Mouse (Mus musculus): ENCODE data around the gene Mpped2. TPM values are rescaled to one million over a fixed set of nuclear protein-coding genes. Genes with fewer than 3 reads are reported as not detected.

The Mpped2 gene
- 5.4 and 7.6 TPM in 2 replicates for polyA plus RNA-seq (2011; ENCODE audit: insufficient read depth, insufficient read length, low read depth, missing spikeins)

- Histone ChIP-seq H3K9ac (ENCODE audit: low read depth, poor library complexity, severe bottlenecking) (peak within 1 kb of the TSS; percentile 96), H3K36me3 (ENCODE audit: control insufficient read depth, insufficient read depth, low read length, poor library complexity, severe bottlenecking) (no peaks in the 10 kb centered on the region), H3K4me3 (ENCODE audit: low read depth, low read length) (peak within 1 kb of the TSS; percentile 95), H3K27ac (ENCODE audit: insufficient read depth, low read length) (no peak within 1 kb of the TSS), H3K27me3 (ENCODE audit: control insufficient read depth, insufficient read depth, low read length, poor library complexity, severe bottlenecking) (no peaks in the 10 kb centered on the region; the same call in 1 of the 2 replicates), H3K4me1 (ENCODE audit: control insufficient read depth, insufficient read depth, low read length) (no peaks in the 10 kb centered on the region), H3K9me3 (replicated peaks; ENCODE audit: control insufficient read depth, insufficient read depth, low read length, poor library complexity, severe bottlenecking) (no peaks in the 10 kb centered on the region)
- TF ChIP-seq CTCF (IDR thresholded peaks at IDR 0.05; ENCODE audit: low read depth, low read length) (no peak), EP300 (IDR thresholded peaks at IDR 0.05; ENCODE audit: insufficient read depth, low read depth, low read length) (no peak; the same call in 1 of the 2 replicates), POLR2A (IDR thresholded peaks at IDR 0.05; ENCODE audit: insufficient read depth, low read length) (no peak)
Observed at GRCm38 (mm10) chr2:106692783-106693701, at the start of gene Mpped2. TSS of gene Mpped2 (plus strand) at chr2:106693269.

GRCm38 (mm10) chr2:106644782-106645181, 48.3 kb upstream of the Mpped2 start:
- no peak overlapping the region for H3K9ac ChIP-seq (ENCODE audit: low read depth, poor library complexity, severe bottlenecking)
- H3K4me3 ChIP-seq (ENCODE audit: low read depth, low read length) = no peak overlapping the region
- no peak for TF ChIP-seq EP300 (IDR thresholded peaks at IDR 0.05; ENCODE audit: insufficient read depth, low read depth, low read length)
- no peak for TF ChIP-seq CTCF (IDR thresholded peaks at IDR 0.05; ENCODE audit: low read depth, low read length)
- TF ChIP-seq POLR2A (IDR thresholded peaks at IDR 0.05; ENCODE audit: insufficient read depth, low read length) = no peak
- H3K4me1 ChIP-seq (ENCODE audit: control insufficient read depth, insufficient read depth, low read length) = no peaks in the 10 kb centered on the region
- no peaks in the 10 kb centered on the region for H3K9me3 ChIP-seq (replicated peaks; ENCODE audit: control insufficient read depth, insufficient read depth, low read length, poor library complexity, severe bottlenecking)
- no peaks in the 10 kb centered on the region for H3K36me3 ChIP-seq (ENCODE audit: control insufficient read depth, insufficient read depth, low read length, poor library complexity, severe bottlenecking)
- H3K27ac ChIP-seq (ENCODE audit: insufficient read depth, low read length) = no peak overlapping the region
- no peaks in the 10 kb centered on the region for H3K27me3 ChIP-seq (ENCODE audit: control insufficient read depth, insufficient read depth, low read length, poor library complexity, severe bottlenecking)

DNA sequence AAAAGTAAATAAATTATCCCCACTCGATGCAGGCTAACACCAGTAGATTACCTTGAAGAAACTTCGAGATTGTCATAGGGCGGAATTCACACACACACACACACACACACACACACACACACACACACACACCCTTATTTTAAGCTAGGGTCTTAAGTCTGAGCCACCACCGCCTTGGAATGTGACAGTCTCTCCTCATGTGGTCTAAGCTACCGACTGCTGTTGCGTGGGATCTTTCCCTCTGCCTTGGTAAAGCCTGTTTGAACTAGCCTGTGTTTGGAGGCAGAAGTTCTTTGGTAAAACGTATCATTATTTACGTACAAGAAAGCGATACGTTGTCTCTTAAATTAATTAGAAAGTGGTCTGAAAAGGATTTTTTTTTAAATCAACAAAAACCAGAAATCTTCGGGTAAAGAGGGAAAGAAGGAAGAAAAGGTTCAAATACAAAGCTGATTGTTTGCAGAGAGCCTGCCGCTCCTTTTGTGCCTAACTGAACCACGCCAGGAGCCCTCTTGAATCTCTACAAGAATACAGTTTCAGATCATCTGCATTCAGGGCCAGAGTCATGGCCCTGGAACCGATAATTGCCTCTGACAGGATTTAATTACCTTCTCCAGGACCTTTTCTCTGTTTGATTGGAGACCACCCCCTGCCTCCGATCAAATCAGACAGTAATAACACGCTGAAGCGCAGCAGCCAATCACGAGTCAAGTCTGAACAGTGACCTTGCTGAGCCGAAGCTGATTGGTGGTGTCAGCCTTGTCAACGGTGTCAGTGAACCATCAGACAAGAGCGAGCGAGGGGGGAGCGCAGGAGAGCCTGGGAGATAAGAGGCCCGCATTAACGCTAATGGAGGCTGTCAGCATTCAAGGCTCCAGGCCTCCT, 43.1 kb upstream of the Mpped2 start:
- H3K27ac ChIP-seq (ENCODE audit: insufficient read depth, low read length) = no peak overlapping the region
- H3K36me3 ChIP-seq (ENCODE audit: control insufficient read depth, insufficient read depth, low read length, poor library complexity, severe bottlenecking) = no peaks in the 10 kb centered on the region
- H3K9me3 ChIP-seq (replicated peaks; ENCODE audit: control insufficient read depth, insufficient read depth, low read length, poor library complexity, severe bottlenecking) = no peaks in the 10 kb centered on the region
- no peak for TF ChIP-seq CTCF (IDR thresholded peaks at IDR 0.05; ENCODE audit: low read depth, low read length)
- TF ChIP-seq EP300 (IDR thresholded peaks at IDR 0.05; ENCODE audit: insufficient read depth, low read depth, low read length) = no peak
- no peak for TF ChIP-seq POLR2A (IDR thresholded peaks at IDR 0.05; ENCODE audit: insufficient read depth, low read length)
- peak overlapping the region; percentile 69 for H3K4me3 ChIP-seq (ENCODE audit: low read depth, low read length)
- H3K9ac ChIP-seq (ENCODE audit: low read depth, poor library complexity, severe bottlenecking) = peak overlapping the region; percentile 21; the same call in 1 of the 2 replicates
- no peaks in the 10 kb centered on the region for H3K4me1 ChIP-seq (ENCODE audit: control insufficient read depth, insufficient read depth, low read length)
- H3K27me3 ChIP-seq (ENCODE audit: control insufficient read depth, insufficient read depth, low read length, poor library complexity, severe bottlenecking) = no peaks in the 10 kb centered on the region

DNA sequence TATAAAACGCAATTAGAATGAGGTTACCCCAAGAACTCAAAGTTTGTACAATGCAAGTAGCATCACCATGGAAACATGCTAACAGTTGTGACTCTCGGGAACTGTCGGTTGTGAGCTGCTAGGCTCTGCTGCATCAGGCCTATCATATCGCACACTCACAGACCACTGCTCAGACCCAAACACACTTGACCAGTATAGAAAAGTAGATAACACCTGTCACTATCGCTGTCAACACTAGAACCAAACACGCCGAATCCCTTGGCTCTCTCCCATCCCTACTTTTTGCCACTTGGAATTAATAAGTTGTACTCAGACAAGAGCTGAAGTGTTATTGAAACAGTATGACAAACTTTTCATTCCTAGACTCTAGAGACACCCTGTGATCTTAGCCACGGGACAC, 40.9 kb upstream of the Mpped2 start:
- no peaks in the 10 kb centered on the region for H3K9me3 ChIP-seq (replicated peaks; ENCODE audit: control insufficient read depth, insufficient read depth, low read length, poor library complexity, severe bottlenecking)
- TF ChIP-seq CTCF (IDR thresholded peaks at IDR 0.05; ENCODE audit: low read depth, low read length) = no peak
- no peak for TF ChIP-seq POLR2A (IDR thresholded peaks at IDR 0.05; ENCODE audit: insufficient read depth, low read length)
- H3K4me1 ChIP-seq (ENCODE audit: control insufficient read depth, insufficient read depth, low read length) = no peaks in the 10 kb centered on the region
- no peaks in the 10 kb centered on the region for H3K36me3 ChIP-seq (ENCODE audit: control insufficient read depth, insufficient read depth, low read length, poor library complexity, severe bottlenecking)
- H3K27ac ChIP-seq (ENCODE audit: insufficient read depth, low read length) = no peak overlapping the region
- H3K9ac ChIP-seq (ENCODE audit: low read depth, poor library complexity, severe bottlenecking) = no peak overlapping the region
- no peaks in the 10 kb centered on the region for H3K27me3 ChIP-seq (ENCODE audit: control insufficient read depth, insufficient read depth, low read length, poor library complexity, severe bottlenecking)
- H3K4me3 ChIP-seq (ENCODE audit: low read depth, low read length) = no peak overlapping the region

DNA sequence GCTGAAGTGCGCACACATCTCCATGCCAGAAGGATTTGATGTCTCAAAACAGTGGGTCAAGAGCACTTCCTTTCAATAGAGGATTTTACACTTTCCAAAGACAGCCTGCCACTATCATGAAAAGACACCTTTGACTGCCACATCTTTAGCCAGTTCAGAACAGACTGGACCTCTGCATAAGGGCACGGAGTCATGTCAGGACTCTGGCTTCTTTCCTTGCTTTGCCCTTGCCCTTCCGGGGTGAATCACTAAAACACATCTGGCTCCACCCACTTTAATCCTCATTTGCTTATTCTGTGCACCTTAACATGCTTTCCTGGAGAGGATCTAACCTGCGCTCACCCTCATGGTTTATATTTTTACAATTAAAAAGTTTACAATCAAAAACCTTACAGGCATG, 40.3 kb upstream of the Mpped2 start:
- Histone ChIP-seq H3K4me3 (ENCODE audit: low read depth, low read length) (no peak overlapping the region), H3K36me3 (ENCODE audit: control insufficient read depth, insufficient read depth, low read length, poor library complexity, severe bottlenecking) (no peaks in the 10 kb centered on the region), H3K9ac (ENCODE audit: low read depth, poor library complexity, severe bottlenecking) (no peak overlapping the region), H3K27ac (ENCODE audit: insufficient read depth, low read length) (no peak overlapping the region), H3K27me3 (ENCODE audit: control insufficient read depth, insufficient read depth, low read length, poor library complexity, severe bottlenecking) (no peaks in the 10 kb centered on the region), H3K4me1 (ENCODE audit: control insufficient read depth, insufficient read depth, low read length) (no peaks in the 10 kb centered on the region), H3K9me3 (replicated peaks; ENCODE audit: control insufficient read depth, insufficient read depth, low read length, poor library complexity, severe bottlenecking) (no peaks in the 10 kb centered on the region)
- TF ChIP-seq CTCF (IDR thresholded peaks at IDR 0.05; ENCODE audit: low read depth, low read length) (no peak), EP300 (IDR thresholded peaks at IDR 0.05; ENCODE audit: insufficient read depth, low read depth, low read length) (no peak), POLR2A (IDR thresholded peaks at IDR 0.05; ENCODE audit: insufficient read depth, low read length) (no peak)
